Mouse (Mus musculus) cerebellum, adult 8-10 months (tissue): Measurements from ENCODE around the gene Fcrl1.
"Not testable (repeated sequence)": the region's sequence is repeated elsewhere in the genome, so short reads cannot be mapped to it uniquely, and the experiment has no call there.

ENCODE experiments used
- DNase-seq: peaks from one replicate; pipeline ENCODE4 v3.0.0; 2022

Gene Fcrl1

GRCm38 (mm10) chr3:87376195-87377165, at the start of gene Fcrl1:
TSS of gene Fcrl1 (plus strand) at chr3:87376387.
- no peak for DNase-seq

GRCm38 (mm10) chr3:87337899-87338298, 38.3 kb upstream of the Fcrl1 start:
- DNase-seq = no peak

DNA sequence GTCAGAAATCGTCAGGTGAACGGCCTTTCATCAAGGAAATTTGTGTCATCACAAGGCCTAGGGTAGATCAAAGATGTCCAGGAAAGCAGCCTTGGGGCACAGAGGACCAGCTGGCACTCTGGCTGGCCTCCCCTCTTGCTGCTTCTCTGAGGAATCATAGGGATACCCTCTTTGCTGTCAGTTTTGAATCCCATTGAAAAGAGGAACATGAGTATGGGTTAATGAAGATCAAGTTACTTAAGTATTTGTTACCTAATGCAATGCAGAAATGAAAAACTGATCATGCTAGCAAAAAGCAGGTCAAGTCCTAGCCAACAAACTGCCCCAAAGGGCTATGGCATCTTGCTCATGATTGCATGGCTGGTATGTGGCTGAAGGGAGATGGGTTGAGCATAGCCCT, 25.2 kb upstream of the Fcrl1 start:
- DNase-seq = not testable (repeated sequence)

DNA sequence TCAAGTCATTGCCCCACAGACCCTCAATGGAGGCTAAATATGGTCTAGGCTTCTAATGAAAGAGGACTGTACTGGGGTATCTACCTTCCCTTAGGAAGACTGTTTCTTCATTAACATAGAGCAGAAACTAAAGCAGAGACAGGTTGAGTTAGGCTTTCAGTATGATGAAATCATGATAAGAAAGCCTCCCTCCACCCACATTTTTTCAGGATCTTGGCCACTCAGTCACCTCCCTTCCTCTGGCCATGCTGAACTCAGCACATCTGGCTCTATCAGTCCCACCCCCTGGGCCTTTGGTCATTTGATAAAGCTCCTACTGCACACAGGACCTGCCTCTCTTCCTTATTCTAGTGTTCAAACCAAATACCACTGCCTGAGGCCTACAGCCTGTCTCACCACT, 18.6 kb upstream of the Fcrl1 start, which contains the start of gene Cd5l:
Gene Cd5l (plus strand): TSS at position 301 of the 400 bp plus-strand sequence.
- DNase-seq = no peak

- no peak for DNase-seq
Measured at GRCm38 (mm10) chr3:87359215-87359614, 17.0 kb upstream of the Fcrl1 start.

DNA sequence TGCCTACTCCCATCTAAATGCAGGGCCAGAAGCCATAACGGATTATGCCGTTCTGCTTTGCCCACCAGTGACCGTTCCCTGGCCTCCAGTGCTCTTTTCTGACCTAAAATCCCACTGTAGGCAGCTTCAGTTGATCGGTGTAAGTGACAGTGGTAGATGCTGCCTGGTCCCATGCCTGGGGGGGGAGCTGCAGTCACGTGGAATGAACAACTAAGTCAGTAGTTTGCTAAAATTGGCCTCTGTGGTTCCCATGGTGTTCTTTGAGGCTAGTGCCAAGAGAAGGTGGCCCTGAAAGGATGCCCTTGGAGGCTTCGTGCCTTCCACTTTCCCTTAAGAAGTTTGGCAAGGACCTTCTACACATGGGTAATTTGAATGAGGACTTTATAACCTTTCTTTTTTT, 15.7 kb upstream of the Fcrl1 start:
- DNase-seq = no peak

- no peak for DNase-seq
Measured at GRCm38 (mm10) chr3:87365691-87366090, 10.5 kb upstream of the Fcrl1 start.

DNA sequence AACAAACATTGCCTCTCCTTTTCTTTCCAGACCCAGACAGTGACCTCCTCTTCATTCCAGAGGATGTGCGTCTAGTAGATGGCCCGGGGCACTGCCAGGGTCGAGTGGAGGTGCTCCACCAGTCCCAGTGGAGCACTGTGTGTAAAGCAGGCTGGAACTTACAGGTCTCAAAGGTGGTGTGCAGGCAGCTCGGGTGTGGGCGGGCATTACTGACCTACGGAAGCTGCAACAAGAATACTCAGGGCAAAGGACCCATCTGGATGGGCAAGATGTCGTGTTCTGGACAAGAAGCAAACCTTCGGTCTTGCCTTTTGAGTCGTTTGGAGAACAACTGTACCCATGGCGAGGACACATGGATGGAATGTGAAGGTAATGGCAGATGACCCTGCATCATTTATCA, 8.7 kb upstream of the Fcrl1 start:
- no peak for DNase-seq

DNA sequence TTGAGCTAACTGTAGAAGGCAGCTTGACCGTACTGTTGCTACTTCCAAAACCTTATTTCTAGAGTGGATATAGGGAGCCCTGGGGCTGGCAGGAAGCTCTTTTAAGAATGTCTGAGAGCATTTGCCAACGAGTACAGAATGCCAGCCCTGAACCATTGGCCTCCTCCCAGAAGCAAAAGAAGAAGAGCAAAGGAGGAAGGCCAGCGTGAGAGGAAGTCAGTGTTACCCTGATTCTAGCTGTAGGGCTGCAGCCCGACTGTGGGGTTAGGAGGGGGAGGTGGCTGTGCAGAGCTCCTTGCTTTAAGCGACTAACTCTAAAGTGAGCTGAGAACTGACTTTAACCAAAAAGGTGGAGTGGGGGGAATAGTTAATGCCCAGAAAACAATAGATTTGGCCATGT, 7.0 kb upstream of the Fcrl1 start:
- DNase-seq = no peak

DNA sequence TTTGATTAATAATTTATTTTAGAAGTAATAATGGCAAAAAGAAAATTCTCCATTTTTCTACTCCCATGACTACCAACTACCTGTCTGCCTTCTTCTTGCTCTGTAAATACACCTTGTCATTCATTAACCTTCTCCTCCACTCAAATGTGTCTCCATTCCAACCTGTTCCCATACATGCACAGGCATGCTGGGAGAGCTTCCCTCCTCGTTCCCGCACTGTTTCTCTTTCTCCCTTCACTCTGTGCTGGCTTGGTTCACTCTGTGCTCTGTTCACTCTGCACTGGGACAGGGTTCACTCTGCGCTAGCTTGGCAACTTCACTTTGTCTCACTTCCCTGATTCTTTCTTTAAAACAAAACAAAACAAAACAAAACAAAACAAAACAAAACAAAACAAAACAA, 1.0 kb downstream of the Fcrl1 start:
- no peak for DNase-seq

GRCm38 (mm10) chr3:87377719-87378118, 1.5 kb downstream of the Fcrl1 start:
- no peak for DNase-seq

- not testable (repeated sequence) for DNase-seq
Measured at GRCm38 (mm10) chr3:87379641-87380315, 3.6 kb downstream of the Fcrl1 start.

GRCm38 (mm10) chr3:87381806-87382712, 5.9 kb downstream of the Fcrl1 start:
- no peak for DNase-seq

DNA sequence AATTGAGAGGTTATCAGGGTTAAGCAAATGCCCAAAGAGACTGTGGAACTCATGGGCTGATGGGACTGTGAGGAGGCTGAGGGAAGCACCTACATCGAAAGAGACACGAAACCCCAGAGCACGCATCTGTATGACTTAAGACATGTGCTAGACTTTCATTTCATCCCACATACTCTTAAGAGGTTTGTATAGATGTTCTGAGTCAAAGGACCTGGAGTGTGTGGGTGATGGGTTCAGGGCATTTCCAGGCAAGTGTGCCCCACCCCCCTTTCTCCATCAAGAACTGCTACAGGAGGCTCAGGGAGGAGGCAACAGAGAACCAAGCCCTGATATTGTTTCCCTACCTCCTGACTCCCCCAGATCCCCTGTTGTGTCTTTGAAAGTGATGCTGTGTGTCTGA, 7.1 kb downstream of the Fcrl1 start:
- no peak for DNase-seq

GRCm38 (mm10) chr3:87385105-87385504, 8.9 kb downstream of the Fcrl1 start:
- no peak for DNase-seq

- DNase-seq = no peak
Measured at GRCm38 (mm10) chr3:87390935-87391334, 14.7 kb downstream of the Fcrl1 start.

DNA sequence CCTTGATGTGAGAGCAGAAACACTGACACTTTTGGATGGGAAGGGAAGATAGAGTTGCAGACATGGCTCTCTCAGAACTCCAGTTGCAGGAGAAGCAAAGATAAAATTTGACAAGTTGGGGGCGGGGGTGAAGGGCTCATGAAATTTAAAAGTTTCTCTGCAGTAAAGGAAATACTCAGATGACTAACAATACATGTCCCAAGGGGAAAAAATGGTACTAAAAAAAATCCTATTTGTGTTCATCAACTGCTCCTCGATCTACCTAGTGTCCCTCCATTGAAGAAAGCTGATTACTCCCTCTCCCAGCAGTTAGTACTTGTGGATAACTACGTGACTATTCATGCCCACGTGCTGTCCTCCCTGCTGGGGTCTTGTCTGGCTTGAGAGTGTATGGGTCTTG, 22.6 kb downstream of the Fcrl1 start:
- DNase-seq = no peak

DNA sequence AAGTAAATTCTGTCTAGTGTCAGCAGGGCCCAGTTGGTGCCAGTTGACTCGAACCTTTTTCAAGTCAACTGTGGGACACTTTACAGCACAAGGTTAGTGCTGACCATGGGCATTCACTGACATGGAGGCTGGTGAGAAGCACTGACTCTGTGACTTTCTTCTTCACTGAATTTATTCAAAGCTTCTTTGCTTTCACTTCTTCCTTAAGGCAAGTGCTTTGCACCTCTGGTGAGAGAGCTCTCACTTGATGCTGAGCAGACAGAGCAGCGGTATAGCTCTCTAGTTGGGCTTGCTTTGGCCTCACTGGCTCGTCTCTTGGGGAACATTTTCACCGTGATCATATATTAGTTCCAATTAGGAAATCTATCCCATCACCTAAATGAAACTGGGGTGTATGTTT, 23.7 kb downstream of the Fcrl1 start:
- no peak for DNase-seq

GRCm38 (mm10) chr3:87401321-87401720, 25.1 kb downstream of the Fcrl1 start:
- no peak for DNase-seq

DNA sequence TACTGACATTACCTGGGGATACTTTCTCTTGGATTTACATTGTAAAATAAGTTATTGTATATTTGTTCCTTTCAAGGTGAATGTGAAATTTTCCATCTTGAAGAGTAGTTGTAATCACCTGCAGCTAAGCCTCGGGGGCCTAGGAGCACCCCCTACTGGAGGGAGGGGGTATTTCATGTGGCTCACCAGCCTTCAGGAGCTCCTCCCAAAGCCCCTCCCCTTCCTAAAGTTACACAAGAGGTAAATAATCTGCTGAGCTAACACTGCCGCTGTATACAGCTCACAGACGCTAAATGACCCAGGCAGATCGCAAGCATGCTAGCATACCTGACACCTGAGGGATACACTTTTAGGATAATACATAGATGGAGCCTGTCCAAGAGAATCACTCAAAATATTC, 32.0 kb downstream of the Fcrl1 start:
- no peak for DNase-seq

- no peak for DNase-seq
Measured at GRCm38 (mm10) chr3:87409196-87409935, 33.2 kb downstream of the Fcrl1 start.

DNA sequence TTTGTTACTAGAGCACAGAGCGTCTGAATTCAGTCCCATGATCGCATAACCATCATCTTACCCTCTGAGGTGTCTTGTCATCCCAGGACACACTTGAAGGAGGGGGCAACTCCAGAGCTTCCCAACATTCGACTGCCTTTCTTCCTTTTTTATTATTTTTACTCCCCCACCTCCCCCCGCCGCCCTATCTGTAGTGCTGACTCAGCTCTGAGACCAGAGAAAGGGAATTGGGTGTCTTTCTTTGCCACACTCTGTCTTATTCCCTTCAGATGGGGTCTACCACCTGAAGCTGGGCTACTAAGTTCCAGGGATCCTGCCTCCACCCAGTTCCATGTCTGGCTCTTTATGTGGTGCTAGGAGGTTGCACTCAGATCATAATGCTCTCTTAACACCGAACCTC, 34.4 kb downstream of the Fcrl1 start:
- DNase-seq = no peak
